Mouse (Mus musculus): ENCODE measurements around the gene Elf2. TPM values are rescaled to one million over a fixed set of nuclear protein-coding genes. Genes with fewer than 3 reads are reported as not detected.
"Not testable (repeated sequence)": the region's sequence is repeated elsewhere in the genome, so short reads cannot be mapped to it uniquely, and the experiment has no call there.

Gene Elf2
- polyA plus RNA-seq, 1 experiment: 46.1 TPM

- WGBS: 78% methylated on average over 4 of the region's 4 CpGs
- Histone ChIP-seq H3K4me1 (ENCODE audit: control insufficient read depth, insufficient read depth, low read length) (peaks cover 6% of the 10 kb centered on the region; the same call in 1 of the 2 replicates), H3K4me3 (replicated peaks; ENCODE audit: extremely low read depth, low read depth, low read length) (no peak overlapping the region)
- peak; percentile 61 for DNase-seq
- TF ChIP-seq CTCF (IDR thresholded peaks at IDR 0.05; ENCODE audit: insufficient read depth, low read length): peak; percentile 78
- TF ChIP-seq POLR2A (IDR thresholded peaks at IDR 0.05; ENCODE audit: borderline replicate concordance, extremely low read depth, low read depth, low read length): no peak
Observed at GRCm38 (mm10) chr3:51353325-51354033, 13.0 kb upstream of the Elf2 start.

- WGBS: 45% methylated on average over 3 of the region's 3 CpGs
- H3K4me3 ChIP-seq (replicated peaks; ENCODE audit: extremely low read depth, low read depth, low read length): no peak overlapping the region
Observed at GRCm38 (mm10) chr3:51350806-51351205, 10.3 kb upstream of the Elf2 start.

GRCm38 (mm10) chr3:51348646-51349238 lies 8.3 kb upstream of the Elf2 start:
- no peak for TF ChIP-seq POLR2A (IDR thresholded peaks at IDR 0.05; ENCODE audit: borderline replicate concordance, extremely low read depth, low read depth, low read length)

More at GRCm38 (mm10) chr3:51350806-51351205, 10.3 kb upstream of the Elf2 start:
- TF ChIP-seq CTCF (IDR thresholded peaks at IDR 0.05; ENCODE audit: insufficient read depth, low read length) (no peak), POLR2A (IDR thresholded peaks at IDR 0.05; ENCODE audit: borderline replicate concordance, extremely low read depth, low read depth, low read length) (no peak)
- DNase-seq: no peak
- H3K4me1 ChIP-seq (ENCODE audit: control insufficient read depth, insufficient read depth, low read length): 0 out of 2 replicates have a peak, but pooled peaks cover 2% of the 10 kb centered on the region

GRCm38 (mm10) chr3:51345017-51345416 lies 4.6 kb upstream of the Elf2 start:
- not testable (repeated sequence) for DNase-seq; H3K4me1 ChIP-seq (ENCODE audit: control insufficient read depth, insufficient read depth, low read length); H3K4me3 ChIP-seq (replicated peaks; ENCODE audit: extremely low read depth, low read depth, low read length)
- 96% methylated on average over 2 of the region's 2 CpGs for WGBS

More at GRCm38 (mm10) chr3:51348646-51349238, 8.3 kb upstream of the Elf2 start:
- Histone ChIP-seq H3K4me1 (ENCODE audit: control insufficient read depth, insufficient read depth, low read length) (0 out of 2 replicates have a peak, but pooled peaks cover 2% of the 10 kb centered on the region), H3K4me3 (replicated peaks; ENCODE audit: extremely low read depth, low read depth, low read length) (no peak overlapping the region)
- DNase-seq: no peak
- 61% methylated on average over 3 of the region's 3 CpGs for WGBS

- not testable (repeated sequence) for DNase-seq; H3K4me1 ChIP-seq (ENCODE audit: control insufficient read depth, insufficient read depth, low read length); H3K4me3 ChIP-seq (replicated peaks; ENCODE audit: extremely low read depth, low read depth, low read length)
- 90% methylated on average over 6 of the region's 6 CpGs for WGBS
Observed at GRCm38 (mm10) chr3:51344182-51344581, 3.7 kb upstream of the Elf2 start.

GRCm38 (mm10) chr3:51343260-51343659 lies 2.8 kb upstream of the Elf2 start:
- TF ChIP-seq POLR2A (IDR thresholded peaks at IDR 0.05; ENCODE audit: borderline replicate concordance, extremely low read depth, low read depth, low read length) (no peak), CTCF (IDR thresholded peaks at IDR 0.05; ENCODE audit: insufficient read depth, low read length) (no peak)
- 74% methylated on average over 4 of the region's 4 CpGs for WGBS
- no peak for DNase-seq

GRCm38 (mm10) chr3:51342152-51342551 lies 1.7 kb upstream of the Elf2 start:
- 7% methylated on average over 9 of the region's 9 CpGs for WGBS
- TF ChIP-seq POLR2A (IDR thresholded peaks at IDR 0.05; ENCODE audit: borderline replicate concordance, extremely low read depth, low read depth, low read length) (no peak), CTCF (IDR thresholded peaks at IDR 0.05; ENCODE audit: insufficient read depth, low read length) (no peak)
- H3K4me3 ChIP-seq (replicated peaks; ENCODE audit: extremely low read depth, low read depth, low read length): peak overlapping the region; percentile 72
- H3K4me1 ChIP-seq (ENCODE audit: control insufficient read depth, insufficient read depth, low read length): peaks cover 4% of the 10 kb centered on the region
- DNase-seq: no peak

More at GRCm38 (mm10) chr3:51343260-51343659, 2.8 kb upstream of the Elf2 start:
- Histone ChIP-seq H3K4me3 (replicated peaks; ENCODE audit: extremely low read depth, low read depth, low read length) (no peak overlapping the region), H3K4me1 (ENCODE audit: control insufficient read depth, insufficient read depth, low read length) (peaks cover 4% of the 10 kb centered on the region)

- H3K4me3 ChIP-seq (replicated peaks; ENCODE audit: extremely low read depth, low read depth, low read length): peak overlapping the region; percentile 73
- DNase-seq: peak; percentile 85
- whole genome bisulfite sequencing: under 1% methylated on average over 85 of the region's 86 CpGs
Observed at GRCm38 (mm10) chr3:51341268-51342081, 1.0 kb upstream of the Elf2 start.

GRCm38 (mm10) chr3:51339734-51340551 lies 520 bp downstream of the Elf2 start:
- WGBS: under 1% methylated on average over 91 of the region's 113 CpGs
- TF ChIP-seq CTCF (IDR thresholded peaks at IDR 0.05; ENCODE audit: insufficient read depth, low read length): no peak
- TF ChIP-seq POLR2A (IDR thresholded peaks at IDR 0.05; ENCODE audit: borderline replicate concordance, extremely low read depth, low read depth, low read length): no peak
- DNase-seq: peak; percentile 80

More at GRCm38 (mm10) chr3:51341268-51342081, 1.0 kb upstream of the Elf2 start:
- TF ChIP-seq CTCF (IDR thresholded peaks at IDR 0.05; ENCODE audit: insufficient read depth, low read length) (no peak), POLR2A (IDR thresholded peaks at IDR 0.05; ENCODE audit: borderline replicate concordance, extremely low read depth, low read depth, low read length) (0 out of 2 replicates have a peak, but pooled peaks have one; percentile 9)
- H3K4me1 ChIP-seq (ENCODE audit: control insufficient read depth, insufficient read depth, low read length): peaks cover 4% of the 10 kb centered on the region

More at GRCm38 (mm10) chr3:51339734-51340551, 520 bp downstream of the Elf2 start:
- Histone ChIP-seq H3K4me1 (ENCODE audit: control insufficient read depth, insufficient read depth, low read length) (peaks cover 4% of the 10 kb centered on the region), H3K4me3 (replicated peaks; ENCODE audit: extremely low read depth, low read depth, low read length) (peak overlapping the region; percentile 73)
